Mouse (Mus musculus): Measurements from ENCODE around the gene Pou3f3. TPM values are rescaled to one million over a fixed set of nuclear protein-coding genes. Genes with fewer than 3 reads are reported as not detected.

Pou3f3 gene
- polyA plus RNA-seq (2015; fragmentation: Nextera tagmentation; extraction: Ambion mirVana) = not detected in 2 replicates

DNA sequence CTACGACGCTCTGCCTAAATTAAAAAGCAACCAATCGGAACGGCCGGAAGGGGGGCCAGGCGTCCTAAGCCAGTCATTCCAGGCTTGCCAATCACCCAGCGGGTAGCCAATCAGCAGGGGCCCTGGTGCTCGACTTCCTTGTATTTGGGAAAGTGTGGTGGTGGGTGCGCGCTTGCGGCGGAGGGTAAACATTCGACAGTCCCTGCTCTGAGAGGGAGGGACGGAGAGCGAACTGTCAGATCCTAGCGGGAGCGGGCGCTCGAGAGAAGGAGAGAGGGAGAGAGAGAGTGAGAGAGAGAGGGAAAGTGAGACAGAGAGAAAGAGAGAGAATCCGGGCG lies at the start of gene Pou3f3:
Gene Pou3f3, plus strand, starts transcription at position 191 of the 338 bp plus-strand sequence.

Other genes with a start within 250 kb of the Pou3f3 start
- gene Mrps9, start 155.5 kb downstream of the Pou3f3 start, polyA plus RNA-seq (2015; fragmentation: Nextera tagmentation; extraction: Ambion mirVana) = 35.5 and 38.0 TPM in 2 replicates

Measured in spleen, postnatal 0 days (tissue).